ENCODE assay signal across 18 mouse cellular contexts in genomic region chr1:59524759-59525158, GRCm38 (mm10). TPM values are rescaled to one million over a fixed set of nuclear protein-coding genes. Genes with fewer than 3 reads are reported as not detected.
DNase-seq lines count a peak whose midpoint lies in the region; ATAC-seq and TF ChIP-seq lines count a peak whose summit lies in the region.
"Had no signal": no experiment of that assay in that cellular context is flagged by ENCODE, and none has a peak within 500 bp of the region (broad histone marks: within the 10 kb centered on the region; RNA-seq: fewer than 3 reads in every experiment).

No protein-coding gene starts in this region.

- 68% methylated on average over 3 of the region's 3 CpGs for WGBS in intestine, postnatal 0 days
- 53% methylated on average over 3 of the region's 3 CpGs for WGBS in intestine, embryonic 16.5 days
- whole genome bisulfite sequencing in embryonic facial prominence, embryonic 15.5 days = 48% methylated on average over 3 of the region's 3 CpGs
- 53% methylated on average over 3 of the region's 3 CpGs for WGBS in midbrain, embryonic 11.5 days
- 39% methylated on average over 3 of the region's 3 CpGs for WGBS in stomach, postnatal 0 days

- no peak overlapping the region for H3K27ac ChIP-seq in intestine, postnatal 0 days (ENCODE audit: low read depth, low read length)
- H3K27ac ChIP-seq in intestine, embryonic 16.5 days (ENCODE audit: low read length) = no peak overlapping the region
- H3K27ac ChIP-seq in embryonic facial prominence, embryonic 15.5 days (replicated peaks) = peak overlapping the region; percentile 17; the same call in 1 of the 2 replicates
- H3K27ac ChIP-seq in midbrain, embryonic 11.5 days (ENCODE audit: low read depth, low read length) = no peak overlapping the region
- H3K27ac ChIP-seq in stomach, postnatal 0 days (replicated peaks) = 0 out of 2 replicates have a peak overlapping the region, but pooled peaks have one; percentile 13
- H3K27ac ChIP-seq: forebrain, embryonic 12.5 days had no signal

- H3K27me3 ChIP-seq in intestine, postnatal 0 days (replicated peaks; ENCODE audit: control insufficient read depth, insufficient read depth, low read length) = no peaks in the 10 kb centered on the region
- no peaks in the 10 kb centered on the region for H3K27me3 ChIP-seq in intestine, embryonic 16.5 days (replicated peaks; ENCODE audit: control insufficient read depth, insufficient read depth, low read length)
- no peaks in the 10 kb centered on the region for H3K27me3 ChIP-seq in embryonic facial prominence, embryonic 15.5 days
- H3K27me3 ChIP-seq in midbrain, embryonic 11.5 days (ENCODE audit: control insufficient read depth, insufficient read depth, low read length) = no peaks in the 10 kb centered on the region
- no peaks in the 10 kb centered on the region for H3K27me3 ChIP-seq in stomach, postnatal 0 days (ENCODE audit: control insufficient read depth, insufficient read depth, low read length)
- H3K27me3 ChIP-seq: CH12.LX had no signal

- ATAC-seq in intestine, postnatal 0 days = no peak
- no peak for ATAC-seq in intestine, embryonic 16.5 days
- no peak for ATAC-seq in embryonic facial prominence, embryonic 15.5 days (ENCODE audit: insufficient number of reproducible peaks, low FRiP score, low TSS enrichment, low read depth)
- no peak for ATAC-seq in midbrain, embryonic 11.5 days (ENCODE audit: low FRiP score)
- no peak for ATAC-seq in stomach, postnatal 0 days (ENCODE audit: low FRiP score, low TSS enrichment)

- 0 out of 2 replicates have a peak, but pooled peaks cover 4% of the 10 kb centered on the region for H3K9me3 ChIP-seq in intestine, postnatal 0 days (ENCODE audit: control insufficient read depth)
- no peaks in the 10 kb centered on the region for H3K9me3 ChIP-seq in intestine, embryonic 16.5 days (ENCODE audit: control insufficient read depth, low read length)
- H3K9me3 ChIP-seq in embryonic facial prominence, embryonic 15.5 days (replicated peaks) = no peaks in the 10 kb centered on the region
- no peaks in the 10 kb centered on the region for H3K9me3 ChIP-seq in midbrain, embryonic 11.5 days (ENCODE audit: control insufficient read depth, low read length)
- no peaks in the 10 kb centered on the region for H3K9me3 ChIP-seq in stomach, postnatal 0 days (ENCODE audit: control insufficient read depth, low read length)
- H3K9me3 ChIP-seq: forebrain, embryonic 12.5 days had no signal

- no peak overlapping the region for H3K4me2 ChIP-seq in intestine, postnatal 0 days (replicated peaks; ENCODE audit: low read depth)
- no peak overlapping the region for H3K4me2 ChIP-seq in intestine, embryonic 16.5 days (ENCODE audit: low read depth, low read length)
- no peak overlapping the region for H3K4me2 ChIP-seq in embryonic facial prominence, embryonic 15.5 days (replicated peaks)
- no peak overlapping the region for H3K4me2 ChIP-seq in midbrain, embryonic 11.5 days
- H3K4me2 ChIP-seq in stomach, postnatal 0 days (replicated peaks; ENCODE audit: low read depth) = no peak overlapping the region
- H3K4me2 ChIP-seq: forebrain, embryonic 12.5 days; liver, embryonic 11.5 days had no signal

- DNase-seq in midbrain, embryonic 11.5 days (ENCODE audit: low spot score, missing footprints) = peak; percentile 78
- DNase-seq in stomach, postnatal 0 days (ENCODE audit: low spot score) = no peak
- no peak for DNase-seq in lung, adult 18-20 months
- DNase-seq in ovary, postnatal 10 days (ENCODE audit: low spot score) = no peak
- DNase-seq: cerebellum, adult 9-11 months; gastrocnemius, postnatal 10 days; heart, adult 18-20 months; heart, postnatal 36 days; lung, adult 2 months; lung, postnatal 36 days; thymus, postnatal 36 days had no signal

- H3K9ac ChIP-seq in intestine, postnatal 0 days (ENCODE audit: low read depth, low read length) = no peak overlapping the region
- no peak overlapping the region for H3K9ac ChIP-seq in intestine, embryonic 16.5 days (ENCODE audit: low read depth, low read length)
- no peak overlapping the region for H3K9ac ChIP-seq in embryonic facial prominence, embryonic 15.5 days
- H3K9ac ChIP-seq in midbrain, embryonic 11.5 days (ENCODE audit: low read length) = no peak overlapping the region
- no peak overlapping the region for H3K9ac ChIP-seq in stomach, postnatal 0 days (ENCODE audit: low read length)
- H3K9ac ChIP-seq: forebrain, embryonic 12.5 days had no signal

- TF ChIP-seq EP300 in stomach, postnatal 0 days (optimal IDR thresholded peaks at IDR 0.05) = no peak

- no peaks in the 10 kb centered on the region; the same call in 1 of the 2 replicates for H3K36me3 ChIP-seq in intestine, postnatal 0 days (ENCODE audit: control insufficient read depth, insufficient read depth)
- no peaks in the 10 kb centered on the region for H3K36me3 ChIP-seq in intestine, embryonic 16.5 days (ENCODE audit: control insufficient read depth, insufficient read depth, low read length)
- H3K36me3 ChIP-seq in embryonic facial prominence, embryonic 15.5 days = no peaks in the 10 kb centered on the region
- H3K36me3 ChIP-seq in midbrain, embryonic 11.5 days (ENCODE audit: control insufficient read depth, insufficient read depth, low read length) = no peaks in the 10 kb centered on the region
- H3K36me3 ChIP-seq in stomach, postnatal 0 days (ENCODE audit: control insufficient read depth, insufficient read depth, low read length) = no peaks in the 10 kb centered on the region
- H3K36me3 ChIP-seq: forebrain, embryonic 12.5 days had no signal

- TF ChIP-seq CTCF in intestine, postnatal 0 days (IDR thresholded peaks at IDR 0.05; ENCODE audit: low read depth) = peak; percentile 22; the same call in 1 of the 2 replicates
- peak; percentile 27 for TF ChIP-seq CTCF in stomach, postnatal 0 days (IDR thresholded peaks at IDR 0.05; ENCODE audit: low read depth)

- H3K4me1 ChIP-seq in intestine, postnatal 0 days (replicated peaks; ENCODE audit: control insufficient read depth, insufficient read depth, low read length) = peaks cover 9% of the 10 kb centered on the region
- 0 out of 2 replicates have a peak, but pooled peaks cover 8% of the 10 kb centered on the region for H3K4me1 ChIP-seq in intestine, embryonic 16.5 days (ENCODE audit: control insufficient read depth, insufficient read depth, low read length)
- peaks cover 15% of the 10 kb centered on the region for H3K4me1 ChIP-seq in embryonic facial prominence, embryonic 15.5 days
- H3K4me1 ChIP-seq in midbrain, embryonic 11.5 days (ENCODE audit: control insufficient read depth, insufficient read depth, low read length) = peaks cover 12% of the 10 kb centered on the region
- no peaks in the 10 kb centered on the region; the same call in 1 of the 2 replicates for H3K4me1 ChIP-seq in stomach, postnatal 0 days (replicated peaks; ENCODE audit: control insufficient read depth, insufficient read depth)

- no peak overlapping the region for H3K4me3 ChIP-seq in intestine, postnatal 0 days (ENCODE audit: low read depth, low read length)
- no peak overlapping the region for H3K4me3 ChIP-seq in intestine, embryonic 16.5 days (ENCODE audit: low read length)
- no peak overlapping the region for H3K4me3 ChIP-seq in embryonic facial prominence, embryonic 15.5 days (replicated peaks)
- no peak overlapping the region for H3K4me3 ChIP-seq in midbrain, embryonic 11.5 days (ENCODE audit: low read depth, low read length)
- H3K4me3 ChIP-seq in stomach, postnatal 0 days (ENCODE audit: low read depth, low read length) = no peak overlapping the region
- H3K4me3 ChIP-seq: forebrain, embryonic 12.5 days had no signal

RNA-seq across cellular contexts. Expression of gene Gm973, which starts 8.7 kb away (rescaled TPM):
- polyA plus RNA-seq in intestine, postnatal 0 days (2015; fragmentation: Nextera tagmentation; extraction: Ambion mirVana) = 0.33 and 0.72 TPM in 2 replicates
- 0.37 and 0.49 TPM in 2 replicates for polyA plus RNA-seq in intestine, embryonic 16.5 days (2015; fragmentation: Nextera tagmentation; extraction: Ambion mirVana)
- polyA plus RNA-seq in embryonic facial prominence, embryonic 15.5 days (2015; fragmentation: Nextera tagmentation; extraction: Ambion mirVana) = 9.0 and 13.4 TPM in 2 replicates
- polyA plus RNA-seq in midbrain, embryonic 11.5 days (2014; fragmentation: Nextera tagmentation; extraction: Ambion mirVana) = 7.0 and 7.1 TPM in 2 replicates
- 0.51 and 1.2 TPM in 2 replicates for polyA plus RNA-seq in stomach, postnatal 0 days (2015; fragmentation: Nextera tagmentation; extraction: Ambion mirVana)
- polyA plus RNA-seq: heart, embryonic 14.5 days had no signal

RNA-seq across cellular contexts. Expression of gene Fzd7, which starts 42.5 kb away (rescaled TPM):
- polyA plus RNA-seq in intestine, postnatal 0 days (2015; fragmentation: Nextera tagmentation; extraction: Ambion mirVana) = 2.6 and 3.0 TPM in 2 replicates
- polyA plus RNA-seq in intestine, embryonic 16.5 days (2015; fragmentation: Nextera tagmentation; extraction: Ambion mirVana) = 3.4 and 3.8 TPM in 2 replicates
- 11.9 TPM in 2 replicates for polyA plus RNA-seq in embryonic facial prominence, embryonic 15.5 days (2015; fragmentation: Nextera tagmentation; extraction: Ambion mirVana)
- 5.3 and 6.3 TPM in 2 replicates for polyA plus RNA-seq in midbrain, embryonic 11.5 days (2014; fragmentation: Nextera tagmentation; extraction: Ambion mirVana)
- 3.9 and 4.5 TPM in 2 replicates for polyA plus RNA-seq in stomach, postnatal 0 days (2015; fragmentation: Nextera tagmentation; extraction: Ambion mirVana)

Comparison
In these comparisons a context has a peak if more than half of its experiments do, and no peak if none do; other contexts are left out.
1. H3K27ac ChIP-seq: peak in embryonic facial prominence, embryonic 15.5 days (single experiment) and stomach, postnatal 0 days (single experiment); none in intestine, postnatal 0 days (single experiment), intestine, embryonic 16.5 days (single experiment) and midbrain, embryonic 11.5 days (single experiment).